Mouse (Mus musculus) adrenal gland, adult 2 months (tissue): ENCODE data around the gene Ttc16. TPM values are rescaled to one million over a fixed set of nuclear protein-coding genes. Genes with fewer than 3 reads are reported as not detected.
A peak's percentile ranks its signal among the peaks of the same experiment; 100 is the strongest.

ENCODE experiments used
- DNase-seq: peaks from one replicate; pipeline ENCODE4 v3.0.0; 2021
- polyA plus RNA-seq: library from polyadenylated mRNA; depleted of rRNA; stranded (reverse); fragments of >200 nt; gene quantifications from 2 replicates; pipeline ENCODE4 v1.2.3, GENCODE M21; 2012
- total RNA-seq, 2 experiments: library from RNA; stranded (reverse); gene quantifications; 2 replicates each; pipeline ENCODE4 v1.2.3; 2021

Gene Ttc16
- total and polyA plus RNA-seq, 3 experiments, result 0.24 to 0.35 (median 0.31) TPM

GRCm38 (mm10) chr2:32744272-32744982, 31.0 kb downstream of the Ttc16 start:
- no peak for DNase-seq

GRCm38 (mm10) chr2:32742173-32742531, 33.3 kb downstream of the Ttc16 start:
- no peak for DNase-seq

- DNase-seq, result peak; percentile 62
Observed at GRCm38 (mm10) chr2:32741273-32742172, 33.9 kb downstream of the Ttc16 start.

GRCm38 (mm10) chr2:32740916-32741272, 34.5 kb downstream of the Ttc16 start, which contains the start of gene 6330409D20Rik:
Gene 6330409D20Rik, minus strand, starts transcription at chr2:32741016.
- DNase-seq, result no peak

GRCm38 (mm10) chr2:32739311-32739710, 36.1 kb downstream of the Ttc16 start:
- peak; percentile 56 for DNase-seq

- no peak for DNase-seq
Observed at GRCm38 (mm10) chr2:32737008-32737407, 38.4 kb downstream of the Ttc16 start.

- DNase-seq, result no peak
Observed at GRCm38 (mm10) chr2:32736306-32736829, 39.1 kb downstream of the Ttc16 start.

GRCm38 (mm10) chr2:32734933-32735332, 40.5 kb downstream of the Ttc16 start:
- peak; percentile 74 for DNase-seq

GRCm38 (mm10) chr2:32734480-32734879, 41.0 kb downstream of the Ttc16 start:
- DNase-seq, result no peak

GRCm38 (mm10) chr2:32732695-32733094, 42.7 kb downstream of the Ttc16 start:
- DNase-seq, result no peak

GRCm38 (mm10) chr2:32731911-32732310, 43.5 kb downstream of the Ttc16 start:
- no peak for DNase-seq

- no peak for DNase-seq
Observed at GRCm38 (mm10) chr2:32730854-32731253, 44.6 kb downstream of the Ttc16 start.

- DNase-seq, result no peak
Observed at GRCm38 (mm10) chr2:32729547-32729946, 45.9 kb downstream of the Ttc16 start.

GRCm38 (mm10) chr2:32728463-32728862, 47.0 kb downstream of the Ttc16 start:
- DNase-seq, result peak; percentile 77

GRCm38 (mm10) chr2:32727435-32727834, 48.0 kb downstream of the Ttc16 start:
- DNase-seq, result peak; percentile 96

GRCm38 (mm10) chr2:32724832-32725790, 50.3 kb downstream of the Ttc16 start:
- DNase-seq, result peak; percentile 63

- no peak for DNase-seq
Observed at GRCm38 (mm10) chr2:32724149-32724548, 51.3 kb downstream of the Ttc16 start.

GRCm38 (mm10) chr2:32722581-32722980, 52.9 kb downstream of the Ttc16 start:
- DNase-seq, result no peak

GRCm38 (mm10) chr2:32722046-32722445, 53.4 kb downstream of the Ttc16 start:
- DNase-seq, result no peak

GRCm38 (mm10) chr2:32720681-32721229, 54.7 kb downstream of the Ttc16 start, which contains the start of gene Sh2d3c:
Gene Sh2d3c, plus strand, starts transcription at chr2:32721055.
- no peak for DNase-seq

- no peak for DNase-seq
Observed at GRCm38 (mm10) chr2:32720053-32720452, 55.4 kb downstream of the Ttc16 start.
